Comparison of ENCODE assay signal across 19 mouse cellular contexts in genomic region chr16:94055576-94055975, GRCm38 (mm10). TPM values are rescaled to one million over a fixed set of nuclear protein-coding genes. Genes with fewer than 3 reads are reported as not detected.
"Had no signal": no experiment of that assay in that cellular context is flagged by ENCODE, and none has a peak within 500 bp of the region (broad histone marks: within the 10 kb centered on the region; RNA-seq: fewer than 3 reads in every experiment).

No protein-coding gene starts in this region.

- H3K4me2 ChIP-seq: limb, embryonic 12.5 days; liver, embryonic 13.5 days; midbrain, embryonic 12.5 days had no signal

- H3K27me3 ChIP-seq: liver, embryonic 13.5 days had no signal

- H3K9me3 ChIP-seq: limb, embryonic 12.5 days; liver, embryonic 13.5 days; midbrain, embryonic 12.5 days had no signal

- DNase-seq: kidney, adult 18-20 months; kidney, postnatal 10 days; kidney, postnatal 4 days; liver; liver, embryonic 13.5 days; liver, postnatal 0 days; lung, postnatal 10 days; spleen, adult 18-20 months; thymus, adult 18-20 months; thymus, postnatal 14 days had no signal

- ATAC-seq: liver, postnatal 0 days; midbrain, embryonic 16.5 days had no signal

- H3K36me3 ChIP-seq: limb, embryonic 12.5 days; liver, embryonic 13.5 days; midbrain, embryonic 12.5 days had no signal

- H3K4me1 ChIP-seq: liver, embryonic 13.5 days had no signal

- H3K9ac ChIP-seq: limb, embryonic 12.5 days; liver, embryonic 13.5 days; liver, postnatal 0 days; midbrain, embryonic 12.5 days had no signal

- H3K27ac ChIP-seq: left cerebral cortex, adult 2 months; liver, embryonic 13.5 days; macrophage; midbrain, embryonic 12.5 days had no signal

- H3K4me3 ChIP-seq: left cerebral cortex, adult 2 months; limb, embryonic 12.5 days; liver, embryonic 13.5 days; midbrain, embryonic 12.5 days had no signal

RNA-seq across cellular contexts. Expression of gene Sim2, which starts 29.2 kb away (rescaled TPM):
- total RNA-seq: left cerebral cortex, postnatal 25 days had no signal
- polyA plus RNA-seq: liver, embryonic 13.5 days; liver, postnatal 0 days; macrophage had no signal

RNA-seq across cellular contexts. Expression of gene Cldn14, which starts 46.9 kb away (rescaled TPM):
- polyA plus RNA-seq: kidney, embryonic 14.5 days; limb, embryonic 12.5 days; macrophage; midbrain, embryonic 12.5 days; midbrain, embryonic 16.5 days; neural tube, embryonic 14.5 days; stomach, embryonic 14.5 days had no signal
